Mouse (Mus musculus): ENCODE results near the gene Ddx58. TPM values are rescaled to one million over a fixed set of nuclear protein-coding genes. Genes with fewer than 3 reads are reported as not detected.

Gene Ddx58
- polyA plus RNA-seq, 1 experiment: 5.3 TPM

DNA sequence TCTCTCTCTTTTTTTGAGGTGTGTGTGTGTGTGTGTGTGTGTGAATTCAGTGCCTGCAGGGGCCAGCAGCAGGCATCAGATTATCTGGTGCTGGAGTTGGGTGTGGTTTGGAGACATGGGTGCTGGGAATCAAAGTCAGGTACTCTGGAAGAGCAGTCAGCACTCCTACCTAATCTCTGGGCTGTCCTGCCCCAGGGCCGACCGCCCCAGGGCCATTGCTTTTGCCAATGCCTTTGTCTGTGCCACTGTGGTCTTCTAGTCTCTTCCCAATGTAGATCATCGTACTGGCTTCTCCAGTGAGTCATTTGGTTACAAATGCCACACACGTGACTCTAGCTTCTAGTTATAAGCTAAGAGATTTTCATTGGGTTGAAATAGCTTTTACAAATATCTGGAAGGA lies 84.9 kb downstream of the Ddx58 start:
- Histone ChIP-seq H3K4me1 (ENCODE audit: control insufficient read depth, insufficient read depth, low read length) (peaks cover 6% of the 10 kb centered on the region), H3K27ac (ENCODE audit: insufficient read depth, low read length) (no peak overlapping the region)
- TF ChIP-seq CTCF (IDR thresholded peaks at IDR 0.05; ENCODE audit: extremely low read depth, insufficient read depth, low read length) (no peak), POLR2A (IDR thresholded peaks at IDR 0.05; ENCODE audit: extremely low read depth, insufficient read depth, low read length) (no peak)

More for the DNA sequence above, 84.9 kb downstream of the Ddx58 start:
- H3K4me3 ChIP-seq (ENCODE audit: insufficient read depth, low read length): no peak overlapping the region

Other genes with a start within 250 kb of the Ddx58 start
- gene Aco1, start 96.7 kb downstream of the Ddx58 start, polyA plus RNA-seq (2012; rRNA removed): 27.0 and 28.7 TPM in 2 replicates
- gene Smim27, start 29.8 kb upstream of the Ddx58 start, polyA plus RNA-seq (2012; rRNA removed): 6.0 and 6.8 TPM in 2 replicates
- gene Topors, start 30.0 kb upstream of the Ddx58 start, polyA plus RNA-seq (2012; rRNA removed): 10.1 and 10.7 TPM in 2 replicates
- 163 and 168 TPM in 2 replicates for gene Ndufb6, start 39.6 kb upstream of the Ddx58 start, polyA plus RNA-seq (2012; rRNA removed)
- 10.9 and 12.9 TPM in 2 replicates for gene Tmem215, start 232.4 kb upstream of the Ddx58 start, polyA plus RNA-seq (2012; rRNA removed)

All from cortical plate, adult 2 months (tissue).